Mouse (Mus musculus) left cerebral cortex, postnatal 25 days (tissue): ENCODE measurements around the gene Hsd17b12. TPM values are rescaled to one million over a fixed set of nuclear protein-coding genes. Genes with fewer than 3 reads are reported as not detected.

ENCODE experiments used
- DNase-seq, 2 experiments: peaks; one replicate each; pipeline ENCODE4 v3.0.0; 2022; ENCODE audit warnings: low spot score in 2 of 2, mixed read lengths in 1 of 2
- intact Hi-C: fragments of 180-260 bp; cut with DNase I; formaldehyde crosslinking; loops from one replicate; pipeline ENCODE4 v1.15.1; 2025
- total RNA-seq, 2 experiments: library from RNA; stranded (reverse); gene quantifications; 2 replicates each; pipeline ENCODE4 v1.2.3; 2021

Hsd17b12 gene
- total RNA-seq, 2 experiments from 2014 or later = 73.5 to 79.9 TPM

DNA sequence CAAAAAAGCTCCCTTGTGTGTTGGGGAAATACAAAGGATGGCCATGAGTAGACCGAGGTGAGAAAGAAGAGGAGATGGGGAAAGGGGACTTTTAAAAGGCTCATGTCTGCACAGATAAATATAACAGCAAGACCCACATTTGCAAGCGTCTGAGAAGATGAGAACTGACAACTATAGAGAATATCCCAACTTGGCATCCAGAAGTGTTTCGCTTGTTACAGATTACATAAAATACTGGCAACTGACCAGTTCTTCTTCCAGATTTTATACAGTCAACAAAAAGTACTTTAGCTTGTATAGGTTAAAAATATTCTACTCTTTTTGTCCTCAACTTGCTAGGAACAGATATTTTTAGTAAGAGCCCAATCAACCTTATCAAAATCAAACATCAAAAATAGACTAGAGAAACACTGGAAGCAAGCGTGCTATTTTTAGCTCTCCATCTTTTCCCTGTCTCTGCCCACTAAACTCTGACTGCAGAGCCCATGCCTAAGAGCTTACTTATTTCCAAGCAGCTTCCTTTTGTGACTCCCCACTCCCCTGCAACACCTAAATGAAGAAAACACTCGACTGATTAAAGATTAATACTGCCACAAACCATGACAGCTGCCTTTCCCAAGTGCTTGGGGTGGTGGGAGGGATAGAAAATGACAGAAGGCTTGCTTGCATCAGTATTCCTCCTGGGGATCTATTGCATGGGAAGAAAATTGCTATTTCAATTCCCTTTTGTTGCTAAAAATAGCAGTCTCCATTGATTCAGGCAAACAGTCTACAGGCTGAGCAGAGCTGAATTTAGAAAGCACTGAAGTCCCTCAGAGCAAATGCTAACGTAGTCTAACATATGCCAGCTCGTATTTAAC is 35.4 kb downstream of the Hsd17b12 start:
- peak; percentile 40 to 74 for DNase-seq
- intact Hi-C loops = loop anchor here (2.0 to 5.0 kb wide), 2 partner anchors 70 to 120 kb away; no protein-coding TSS in a partner anchor

DNA sequence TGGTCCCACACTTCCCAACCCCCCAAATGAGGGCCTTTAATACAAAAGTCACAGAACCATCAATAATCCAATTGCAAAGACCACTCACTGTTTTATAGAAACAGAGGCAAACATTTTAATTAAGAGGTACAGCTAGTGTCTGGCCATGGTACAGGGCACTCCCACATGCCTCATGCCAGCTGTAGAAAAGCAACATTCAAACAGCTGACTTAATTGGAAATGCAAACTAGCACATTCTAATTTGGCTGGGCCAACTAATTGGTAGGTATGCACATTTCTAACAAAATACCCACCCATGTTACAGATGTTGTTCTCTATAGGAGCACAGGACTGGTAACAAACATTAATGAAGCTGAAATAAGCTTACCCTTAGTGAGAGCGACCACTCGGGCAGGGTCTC is 54.0 kb downstream of the Hsd17b12 start:
- intact Hi-C loops = no loop called here
- DNase-seq = no peak

DNA sequence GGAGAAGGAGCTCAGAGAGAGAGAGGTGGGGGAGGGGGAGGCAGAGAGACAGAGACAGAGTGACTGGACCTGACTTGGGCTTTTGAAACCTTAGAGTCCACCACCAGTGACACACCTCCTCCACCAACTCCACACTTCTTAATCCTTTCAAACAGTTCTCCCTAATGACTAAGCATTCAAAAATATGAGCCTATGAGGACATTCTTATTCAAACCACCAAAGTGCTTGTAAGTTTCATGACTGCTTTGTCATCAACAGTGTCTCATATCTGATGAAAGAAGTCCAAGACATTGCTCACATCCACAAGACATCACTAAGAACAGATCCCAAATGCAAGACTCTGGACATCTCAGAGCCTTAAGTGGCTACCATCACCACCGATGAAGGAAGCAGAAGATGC is 67.9 kb downstream of the Hsd17b12 start:
- intact Hi-C loops = no loop called here
- no peak for DNase-seq

DNA sequence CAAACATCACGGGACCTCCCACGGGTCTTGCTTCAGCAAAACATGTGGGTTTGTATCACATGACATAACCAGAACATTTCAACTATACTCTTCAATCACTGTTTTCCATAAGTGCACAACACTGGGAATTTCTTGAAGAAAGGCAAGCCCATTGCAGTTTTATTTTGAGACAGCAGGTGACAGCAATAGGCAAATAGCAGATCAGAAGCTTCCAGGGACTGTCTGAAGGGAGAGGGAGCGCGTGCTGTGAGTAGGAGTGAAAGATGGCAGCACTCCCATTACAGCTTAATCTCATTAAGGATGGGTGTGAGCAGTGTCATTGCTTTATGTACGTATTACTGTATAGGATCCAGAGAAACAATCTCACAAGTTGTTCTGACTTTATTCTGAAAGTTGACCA is 88.3 kb downstream of the Hsd17b12 start:
- peak; percentile 24 to 45 for DNase-seq
- intact Hi-C loops = no loop called here

DNA sequence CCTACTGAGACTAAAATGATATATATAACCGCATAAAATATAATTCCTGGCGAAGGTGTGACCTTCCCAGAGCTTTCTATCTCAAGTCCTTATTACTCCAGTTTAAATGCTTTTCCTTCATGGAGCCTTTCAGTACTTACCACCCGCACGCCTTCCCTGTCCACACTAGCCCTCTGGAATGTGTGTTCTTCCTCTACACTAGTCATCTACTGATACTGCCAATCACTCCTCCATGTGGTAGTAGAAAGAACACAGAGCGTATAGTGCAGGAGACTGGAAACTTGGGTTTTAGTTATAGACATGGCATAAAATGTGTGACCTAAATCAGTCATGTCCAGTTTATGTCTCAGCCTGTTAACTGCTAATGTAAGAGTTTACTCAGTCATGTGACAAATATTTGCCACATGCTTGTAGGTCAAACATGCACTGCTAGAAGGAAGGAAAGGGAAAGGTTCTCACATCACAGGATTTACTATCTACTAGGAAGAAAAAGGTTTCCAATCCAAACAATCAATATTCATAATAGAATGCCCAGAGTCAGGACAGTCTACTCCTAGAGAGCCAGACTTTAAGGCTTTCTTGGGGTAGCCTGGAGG is 91.1 kb downstream of the Hsd17b12 start:
- no peak for DNase-seq

DNA sequence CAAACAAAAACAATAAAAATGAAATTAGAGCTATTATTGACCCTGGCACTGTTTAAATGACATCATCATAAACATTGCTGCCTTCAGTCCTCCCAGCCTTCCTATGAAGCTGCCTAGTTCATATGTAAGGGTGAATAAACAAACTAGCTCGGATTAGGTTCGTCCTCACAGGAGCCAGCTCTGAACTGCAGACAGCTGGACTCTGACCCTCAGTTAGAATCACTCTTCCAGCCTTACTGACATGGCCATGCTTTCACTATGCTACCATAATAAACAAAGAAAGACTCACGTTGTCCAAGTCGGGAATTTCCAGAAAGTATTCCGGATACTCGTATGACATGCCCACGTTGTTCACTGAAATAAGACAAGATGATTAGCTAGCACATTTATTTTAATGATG is 91.6 kb downstream of the Hsd17b12 start:
- DNase-seq = no peak
- intact Hi-C loops = no loop called here

More for the DNA sequence above, 91.1 kb downstream of the Hsd17b12 start:
- intact Hi-C loops = no loop called here

DNA sequence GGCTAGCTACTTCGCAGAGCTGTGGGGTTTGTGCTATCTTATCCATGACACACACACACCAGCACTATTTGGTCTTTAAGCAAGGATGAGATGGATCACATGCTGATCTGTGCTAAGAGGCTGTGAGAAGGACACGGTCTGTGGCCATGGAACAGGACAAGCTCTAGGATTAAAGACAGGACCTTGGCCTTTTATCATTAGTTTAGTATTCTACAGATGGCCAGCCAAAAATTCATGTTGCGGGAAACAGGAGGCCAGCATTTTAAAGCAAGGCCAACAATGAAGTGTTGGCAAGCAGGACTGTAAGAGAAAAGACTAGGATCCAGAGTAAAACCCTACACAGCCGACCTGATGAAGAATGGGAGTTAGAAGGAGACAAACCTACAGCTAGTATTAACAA is 95.0 kb downstream of the Hsd17b12 start:
- intact Hi-C loops = no loop called here
- no peak for DNase-seq

DNA sequence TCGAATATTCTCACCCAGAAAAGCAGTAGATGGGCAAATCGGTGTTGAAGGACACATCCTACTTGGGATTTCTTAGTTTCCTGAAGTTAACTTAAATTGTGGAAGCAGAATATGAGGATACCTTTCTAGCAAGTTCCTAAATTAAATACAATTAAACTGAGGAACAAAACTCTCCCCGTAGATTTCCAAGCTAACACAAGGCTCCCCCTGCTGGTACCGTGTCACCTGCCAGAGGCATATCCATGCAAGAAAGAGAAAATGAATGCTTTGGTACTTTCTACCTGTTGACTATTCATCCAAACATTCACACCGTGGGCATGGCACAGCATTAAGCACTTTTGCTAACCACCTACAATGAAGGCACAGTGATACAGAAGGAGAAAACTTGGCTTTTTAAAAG is 98.3 kb downstream of the Hsd17b12 start:
- intact Hi-C loops = no loop called here
- peak in 1 of 2 experiments; percentile 19 for DNase-seq

DNA sequence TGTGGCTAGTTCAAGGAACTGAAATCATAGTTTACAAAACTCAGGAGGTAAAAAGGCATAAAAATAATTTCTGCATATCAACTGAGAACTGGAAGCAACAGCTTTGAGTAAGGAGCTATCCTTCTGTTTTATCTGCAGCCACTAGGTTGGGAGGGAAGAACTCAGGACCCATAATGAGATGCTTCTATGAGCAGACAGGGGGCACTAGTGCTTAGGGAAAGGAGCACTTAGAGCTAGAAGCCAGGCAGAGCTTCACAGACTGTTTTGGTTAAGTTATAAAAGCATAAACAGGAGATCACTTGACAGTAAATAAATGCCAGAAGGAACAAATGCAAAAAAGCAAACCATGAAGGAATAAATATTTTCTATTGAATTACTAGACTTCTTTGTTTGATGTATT is 103.0 kb downstream of the Hsd17b12 start:
- peak in 1 of 2 experiments; percentile 76 for DNase-seq
- intact Hi-C loops = loop anchor here (5.0 kb wide), 2 partner anchors 67 to 237 kb away; no protein-coding TSS in a partner anchor

DNA sequence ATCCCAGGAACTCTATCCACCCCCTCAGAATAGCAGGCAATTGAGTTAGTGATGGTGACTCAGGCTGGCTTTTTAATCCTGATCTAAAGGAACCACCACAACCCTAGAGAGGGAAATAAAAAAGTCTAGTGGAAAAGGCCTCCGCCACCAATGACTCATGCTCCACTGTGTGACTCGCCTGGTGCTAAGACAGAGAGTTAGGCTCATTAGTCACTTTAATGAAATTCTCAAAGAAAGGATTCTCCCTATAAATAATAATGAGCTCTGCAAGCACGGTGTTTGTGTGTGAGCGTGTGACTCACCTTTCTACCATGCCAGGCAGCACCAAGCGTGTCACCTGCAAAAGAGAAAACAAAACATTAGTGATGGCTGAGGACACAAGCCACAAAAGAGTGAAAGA is 105.8 kb downstream of the Hsd17b12 start:
- peak in 1 of 2 experiments; percentile 83 for DNase-seq

DNA sequence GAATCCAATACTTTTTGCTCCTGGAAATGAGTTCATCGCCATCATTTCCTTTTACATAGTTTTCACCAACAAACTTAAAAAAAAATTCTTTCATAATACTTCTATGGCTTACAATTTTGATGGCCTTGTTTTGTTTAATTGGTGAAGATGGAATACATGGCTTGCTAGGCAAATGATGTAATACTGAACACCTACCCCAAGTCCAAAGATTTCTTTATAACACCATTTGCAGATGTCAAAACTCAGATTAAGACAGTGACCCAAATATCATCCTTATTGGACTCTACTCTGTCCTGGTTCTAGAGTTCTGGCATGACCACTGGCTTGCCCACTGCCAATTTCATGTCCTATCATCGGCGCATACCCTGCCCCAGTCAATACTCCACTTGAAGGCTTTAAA is 106.9 kb downstream of the Hsd17b12 start:
- DNase-seq = no peak
- intact Hi-C loops = loop anchor here (5.0 kb wide), 2 partner anchors 71 to 241 kb away; no protein-coding TSS in a partner anchor

More for the DNA sequence above, 105.8 kb downstream of the Hsd17b12 start:
- intact Hi-C loops = loop anchor here (2.0 to 5.0 kb wide), 3 partner anchors 70 to 240 kb away; no protein-coding TSS in a partner anchor

DNA sequence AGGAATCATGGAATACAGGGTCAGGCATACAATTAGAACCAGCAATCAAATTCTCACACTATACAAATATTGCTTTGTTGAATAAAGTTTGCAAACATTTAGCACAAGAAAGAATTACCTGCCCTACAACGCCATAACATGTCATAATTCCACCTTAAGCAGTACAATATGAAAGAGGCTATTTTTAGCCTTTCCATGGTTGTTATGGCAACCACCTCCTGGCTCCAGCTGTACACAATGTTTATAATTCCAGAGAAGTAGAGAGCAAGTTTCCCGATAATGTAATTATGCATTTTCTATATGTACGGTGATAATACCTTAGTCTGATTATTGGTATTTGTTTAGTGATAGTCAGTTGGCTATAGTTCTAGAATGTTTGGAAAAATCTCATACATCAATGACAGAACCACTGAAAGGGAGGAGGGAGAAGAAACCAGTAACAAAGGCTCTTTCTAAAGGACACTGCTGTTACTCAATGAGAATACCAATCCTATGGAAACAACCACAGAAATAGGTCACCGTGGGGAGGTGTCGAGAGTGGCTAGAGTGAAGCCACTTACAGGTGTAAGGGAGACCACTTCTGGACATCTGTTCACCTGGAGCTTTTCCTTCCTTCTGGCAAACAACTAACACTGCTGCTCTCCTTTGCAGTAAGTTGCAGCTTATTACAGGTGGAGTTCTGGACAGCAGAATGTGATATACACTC is 108.1 kb downstream of the Hsd17b12 start:
- intact Hi-C loops = loop anchor here (5.0 kb wide), 2 partner anchors 73 to 243 kb away; no protein-coding TSS in a partner anchor

DNA sequence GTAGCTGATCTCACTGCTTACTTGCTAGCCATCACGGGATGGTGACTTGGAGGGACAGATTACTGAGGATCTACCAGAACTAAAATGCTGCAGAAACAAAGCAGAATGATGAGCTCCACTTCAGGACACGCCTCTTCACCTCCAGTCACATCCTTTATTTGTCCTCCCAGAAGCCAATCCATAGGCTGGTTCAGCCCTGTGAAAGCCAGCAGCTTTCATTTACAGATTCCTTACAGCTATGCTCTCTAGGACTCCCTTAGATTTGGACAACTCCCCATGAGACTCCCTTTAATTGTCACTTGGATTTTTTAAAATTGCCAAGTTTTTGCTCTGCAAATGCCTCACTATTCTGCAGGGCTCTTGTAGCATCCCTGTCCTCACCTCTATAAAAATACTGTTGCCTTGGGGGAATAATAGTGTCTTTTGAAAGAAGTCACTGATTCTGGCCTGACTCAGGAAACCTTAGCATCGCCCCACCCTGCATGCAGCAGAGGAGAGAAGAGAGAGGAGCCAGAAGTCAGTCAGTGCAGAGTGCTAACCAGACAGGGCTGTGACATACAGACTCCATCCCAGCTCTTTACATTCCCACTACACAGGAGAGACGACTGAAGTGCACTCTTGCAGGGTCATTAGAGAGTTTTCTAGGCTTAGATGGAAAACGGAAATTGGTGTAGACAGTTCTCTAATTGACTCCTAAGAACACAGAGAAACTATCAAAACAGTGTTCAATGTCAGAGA is 108.9 kb downstream of the Hsd17b12 start:
- intact Hi-C loops = no loop called here
- DNase-seq = no peak

More for the DNA sequence above, 108.1 kb downstream of the Hsd17b12 start:
- no peak for DNase-seq

DNA sequence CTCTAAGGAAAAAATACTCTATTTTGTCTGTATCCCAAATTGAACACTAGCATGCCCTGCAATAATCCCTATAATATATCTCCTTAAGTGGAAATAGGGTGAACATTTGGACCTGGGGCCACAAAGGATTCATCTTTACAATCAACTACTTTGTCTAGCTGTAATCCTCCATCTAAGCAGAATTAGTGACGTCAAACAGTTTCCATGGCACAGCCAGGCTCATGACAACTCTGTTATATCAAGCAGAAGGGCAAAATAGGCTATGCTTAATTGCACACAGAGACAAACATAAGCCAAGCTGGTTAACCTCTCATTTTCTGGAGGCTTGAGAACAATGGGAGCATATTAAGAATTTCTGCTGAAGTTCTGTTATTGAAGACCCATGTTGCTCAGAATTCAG is 109.5 kb downstream of the Hsd17b12 start:
- intact Hi-C loops = no loop called here
- no peak for DNase-seq

DNA sequence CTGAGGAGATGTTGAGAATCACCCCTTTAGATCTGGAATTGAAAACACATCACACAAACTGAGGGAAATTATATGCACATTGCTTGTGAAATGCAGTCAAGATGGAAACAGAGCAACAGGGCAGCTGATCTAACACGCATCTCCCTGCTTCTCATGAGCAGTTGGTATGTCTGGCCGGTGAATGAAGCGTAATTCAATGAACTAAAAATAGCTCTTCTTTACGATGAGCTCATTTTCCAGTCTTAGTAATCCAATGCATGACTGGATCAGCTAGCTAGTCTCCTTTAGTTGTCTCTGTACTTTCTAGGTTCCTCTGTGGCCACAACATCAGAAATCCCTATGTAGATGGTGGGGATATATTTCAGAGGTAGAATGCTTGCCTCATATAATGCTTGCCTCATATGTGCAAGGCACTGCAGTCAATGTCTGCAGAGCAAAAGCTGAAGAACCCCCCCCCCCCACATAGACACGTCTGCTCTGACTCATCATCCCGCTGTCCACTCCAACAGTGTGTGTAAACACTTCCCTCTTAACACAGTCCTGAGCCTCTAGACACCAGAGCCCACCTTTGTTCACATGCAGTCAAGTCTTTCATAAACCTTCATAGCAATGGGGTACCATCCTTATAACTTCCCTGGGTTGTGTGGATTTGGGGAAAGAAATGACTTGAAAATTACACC is 112.2 kb downstream of the Hsd17b12 start:
- DNase-seq = peak in 1 of 2 experiments; percentile 11
- intact Hi-C loops = no loop called here

DNA sequence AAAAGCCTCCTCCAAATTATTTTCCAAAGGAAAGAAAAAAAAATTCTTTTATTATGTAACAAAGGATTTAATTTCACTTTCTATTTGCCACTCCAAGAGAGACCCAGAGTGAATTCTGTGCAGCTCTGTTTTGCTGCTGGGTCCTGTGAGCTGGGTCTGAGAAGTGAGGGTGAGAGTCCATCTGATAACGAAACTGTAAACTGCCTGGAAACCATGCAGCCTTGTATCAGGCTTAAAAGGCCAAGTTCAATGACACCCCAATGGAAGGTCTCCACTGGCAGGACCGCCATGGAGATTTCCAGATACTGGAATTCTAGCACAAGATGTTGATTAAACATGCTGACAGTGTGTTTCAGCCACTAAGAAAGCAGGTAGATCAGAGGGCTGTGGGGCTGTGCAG is 113.6 kb downstream of the Hsd17b12 start:
- no peak for DNase-seq
- intact Hi-C loops = no loop called here

DNA sequence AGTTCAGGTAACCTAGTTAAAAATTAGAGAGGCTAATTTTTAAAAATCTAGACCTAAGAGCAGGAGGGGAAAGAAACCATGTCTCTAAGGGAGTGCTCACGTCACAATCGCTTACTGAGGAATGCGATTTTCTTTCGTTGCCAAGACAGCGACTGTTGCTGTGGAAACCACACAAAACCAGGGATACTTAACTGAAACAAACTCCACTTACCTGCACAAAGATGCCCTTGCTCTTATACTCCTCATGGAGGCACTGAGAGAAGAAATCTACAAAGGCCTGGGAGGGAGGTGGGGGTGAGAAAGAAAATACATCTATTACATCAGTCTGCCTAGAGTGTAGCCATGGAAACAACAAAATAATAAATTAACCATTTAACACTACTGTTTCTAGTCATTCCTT is 114.1 kb downstream of the Hsd17b12 start:
- intact Hi-C loops = no loop called here

DNA sequence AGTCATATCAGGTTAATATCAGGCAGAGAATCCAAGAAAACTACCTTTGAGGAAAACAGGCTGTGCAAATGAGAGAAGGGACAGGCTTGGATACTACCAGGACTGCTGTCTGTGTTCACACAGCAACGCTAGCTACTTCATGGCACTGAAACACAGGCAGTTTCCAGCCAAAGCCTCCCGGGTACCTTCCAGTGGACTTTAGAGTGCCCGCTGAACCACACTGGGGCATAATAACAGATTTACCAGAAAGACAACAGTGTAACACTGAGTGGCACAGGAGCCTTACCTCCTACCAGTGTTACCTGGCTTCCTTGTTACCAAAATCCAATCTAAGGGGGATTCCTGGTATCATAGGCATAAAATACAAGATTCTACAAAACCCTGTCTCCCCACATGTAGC is 115.3 kb downstream of the Hsd17b12 start:
- intact Hi-C loops = no loop called here
- no peak for DNase-seq

More for the DNA sequence above, 114.1 kb downstream of the Hsd17b12 start:
- peak; percentile 47 to 52 for DNase-seq
